Mouse (Mus musculus): ENCODE measurements around the gene Duxbl3.
"Not testable (repeated sequence)": the region's sequence is repeated elsewhere in the genome, so short reads cannot be mapped to it uniquely, and the experiment has no call there.

The Duxbl3 gene

DNA sequence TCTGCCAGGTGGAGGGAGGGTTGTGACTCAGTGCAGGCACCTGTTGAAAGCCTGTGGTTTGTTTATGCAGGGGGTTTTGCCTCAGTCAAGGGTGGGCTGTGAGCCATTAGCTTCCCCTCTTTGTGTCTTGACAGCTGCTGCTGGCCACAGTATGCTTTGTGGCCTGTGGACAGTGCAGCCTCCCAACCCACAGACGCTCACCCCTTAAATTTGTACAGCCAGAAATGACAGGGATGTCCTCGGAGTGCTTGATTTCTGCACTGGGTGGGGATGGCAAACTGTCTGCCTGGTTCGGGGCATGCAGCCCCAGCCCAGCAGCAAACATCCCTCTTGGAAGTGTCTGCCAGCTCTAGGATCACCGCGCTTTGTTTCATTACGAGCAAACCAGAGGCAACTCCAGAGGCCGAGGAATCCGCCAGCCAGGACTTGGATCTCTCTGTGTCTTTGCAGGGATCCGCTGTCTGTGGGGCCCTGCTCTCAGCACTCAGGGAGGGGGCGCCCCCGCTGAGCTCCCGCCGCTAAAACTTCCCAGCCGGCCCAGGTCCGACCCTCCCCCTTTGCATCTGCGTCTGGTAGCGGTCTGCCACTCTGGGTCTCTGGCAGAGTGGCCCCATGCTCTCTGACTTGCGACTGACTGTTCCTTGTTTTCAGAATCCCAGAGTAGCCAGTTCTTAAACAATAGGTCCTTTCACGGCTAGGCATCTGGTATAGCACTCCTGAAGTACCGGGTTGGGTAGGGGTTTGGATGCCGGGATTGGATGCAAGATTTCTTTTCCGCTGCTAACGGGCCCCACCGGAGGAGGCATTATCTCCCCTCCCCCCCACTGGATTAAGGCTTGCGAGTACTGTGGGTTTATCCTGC lies at the start of gene Duxbl3:
TSS of gene Duxbl3 (plus strand) at position 207 of the 862 bp plus-strand sequence.
- DNase-seq (ENCODE audit: low read depth, low spot score) = not testable (repeated sequence)

DNA sequence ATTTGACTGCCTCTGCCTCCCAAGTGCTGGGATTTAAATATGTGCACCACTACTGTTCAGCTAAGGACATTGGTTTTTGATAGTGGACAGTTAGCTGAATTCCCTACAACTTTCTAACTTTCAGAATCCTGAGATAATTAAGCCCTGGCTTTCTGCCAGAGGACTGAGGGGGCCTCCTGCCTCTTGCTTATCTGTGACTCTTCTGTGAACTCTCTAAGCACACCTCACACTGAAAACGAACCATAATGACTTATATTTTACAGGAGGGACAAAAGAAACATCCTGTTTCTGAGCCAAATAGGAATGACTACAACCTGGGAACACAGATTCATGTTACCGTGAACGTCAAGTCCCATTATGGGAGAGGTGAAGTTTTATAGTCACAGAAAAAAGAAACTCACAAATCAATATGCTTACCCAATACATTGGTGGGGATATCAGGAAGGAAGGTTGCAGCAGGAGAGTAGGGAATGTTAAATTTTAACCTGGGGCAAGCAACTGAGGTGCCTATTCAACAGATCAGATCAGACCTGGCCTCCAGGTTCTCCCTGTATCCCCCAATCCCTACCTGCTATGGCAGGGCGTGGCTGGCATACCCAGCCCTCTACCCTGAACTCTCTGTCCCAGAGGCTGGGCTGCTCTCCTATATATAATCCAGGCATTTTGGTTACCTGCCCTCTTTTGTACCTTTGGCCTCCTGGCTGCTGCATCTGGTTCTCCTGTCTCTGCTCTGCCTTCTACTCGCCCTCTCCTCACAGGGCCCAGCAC lies 41.3 kb upstream of the Duxbl3 start:
- DNase-seq (ENCODE audit: low read depth, low spot score) = not testable (repeated sequence)

DNA sequence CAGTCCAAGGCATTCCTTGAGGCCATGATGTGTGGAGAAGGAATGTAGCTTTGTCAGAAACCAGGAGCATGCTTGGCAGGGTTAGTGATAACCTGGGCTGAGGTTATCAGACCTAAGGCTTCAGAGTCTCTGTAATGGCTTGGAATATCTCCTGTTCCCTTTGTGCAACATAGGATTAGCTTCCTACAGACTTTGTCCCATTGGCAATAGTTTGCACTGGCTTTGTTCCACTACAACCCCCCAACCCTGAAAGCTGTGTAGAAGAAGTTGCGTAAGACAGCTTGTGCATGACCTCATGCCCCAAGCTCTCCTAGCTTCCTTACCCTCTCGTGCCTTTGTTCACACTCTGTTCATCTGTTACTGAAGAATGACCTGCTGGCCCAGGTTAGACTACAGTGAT lies 20.6 kb upstream of the Duxbl3 start:
- DNase-seq (ENCODE audit: low read depth, low spot score) = not testable (repeated sequence)

DNA sequence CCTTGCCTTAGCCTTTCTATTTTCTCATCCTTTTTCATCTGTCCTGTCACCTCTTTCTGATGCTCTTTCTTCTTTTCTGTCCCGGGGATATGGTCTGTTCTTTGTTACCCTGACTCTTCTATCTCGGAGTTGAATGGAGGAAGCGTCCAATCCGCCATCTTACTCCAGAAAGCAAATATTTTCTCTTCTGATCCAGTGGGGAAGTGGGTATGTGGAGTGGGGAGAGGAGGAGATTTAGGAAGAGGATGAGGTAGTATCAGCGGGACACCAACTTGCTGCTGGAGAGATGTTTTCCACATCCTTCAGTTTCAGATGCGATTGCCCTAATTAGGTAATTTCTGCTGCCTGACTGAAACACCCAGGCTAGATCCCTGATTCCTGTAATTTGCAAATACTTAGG lies 967 bp downstream of the Duxbl3 start:
- DNase-seq (ENCODE audit: low read depth, low spot score) = not testable (repeated sequence)

- not testable (repeated sequence) for DNase-seq (ENCODE audit: low read depth, low spot score)
These were observed 29.0 kb downstream of the Duxbl3 start for GRCm38 (mm10) chr14:26286737-26287136.

GRCm38 (mm10) chr14:26293859-26294258 lies 36.1 kb downstream of the Duxbl3 start:
- DNase-seq (ENCODE audit: low read depth, low spot score) = no peak

DNA sequence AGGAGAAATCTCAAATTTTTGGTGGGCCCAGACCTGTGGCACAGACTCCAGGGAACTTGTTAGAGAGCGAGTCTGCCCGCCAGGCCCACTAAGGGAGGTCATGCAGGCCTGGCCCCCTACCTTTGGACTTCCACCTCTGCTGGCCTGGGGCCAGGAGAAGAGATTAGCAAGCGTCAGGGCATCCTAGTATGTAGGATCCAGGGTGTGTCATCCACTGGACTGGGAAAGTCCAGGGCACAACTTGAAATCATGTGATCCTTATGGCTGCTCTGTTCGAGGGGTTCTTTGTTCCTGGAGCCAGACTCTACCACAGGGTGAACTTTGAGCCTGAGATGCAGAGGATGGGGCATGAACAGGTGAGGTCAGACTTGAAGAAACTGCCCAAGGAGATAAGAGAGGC lies 39.3 kb downstream of the Duxbl3 start:
- no peak for DNase-seq (ENCODE audit: low read depth, low spot score)

DNA sequence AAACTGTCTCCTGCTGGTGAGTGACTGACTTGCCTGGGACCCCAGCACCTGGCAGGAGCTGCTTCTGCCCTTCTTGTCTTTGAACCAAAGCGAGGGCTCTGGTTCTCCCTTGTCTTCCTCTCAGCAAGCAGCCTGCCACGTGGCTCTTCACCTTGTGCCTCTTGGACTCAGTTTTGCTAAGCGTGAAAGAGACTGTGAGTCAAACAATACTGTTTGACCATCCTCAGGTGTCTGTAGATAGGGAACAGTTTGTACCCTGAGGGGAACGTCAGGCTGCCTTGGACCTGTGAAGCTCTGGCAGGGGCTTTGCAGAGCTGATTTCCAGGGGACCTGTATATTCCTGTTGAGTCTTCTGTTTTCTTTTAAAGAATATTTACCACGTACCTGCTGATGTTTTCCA lies 39.7 kb downstream of the Duxbl3 start:
- DNase-seq (ENCODE audit: low read depth, low spot score) = no peak

DNA sequence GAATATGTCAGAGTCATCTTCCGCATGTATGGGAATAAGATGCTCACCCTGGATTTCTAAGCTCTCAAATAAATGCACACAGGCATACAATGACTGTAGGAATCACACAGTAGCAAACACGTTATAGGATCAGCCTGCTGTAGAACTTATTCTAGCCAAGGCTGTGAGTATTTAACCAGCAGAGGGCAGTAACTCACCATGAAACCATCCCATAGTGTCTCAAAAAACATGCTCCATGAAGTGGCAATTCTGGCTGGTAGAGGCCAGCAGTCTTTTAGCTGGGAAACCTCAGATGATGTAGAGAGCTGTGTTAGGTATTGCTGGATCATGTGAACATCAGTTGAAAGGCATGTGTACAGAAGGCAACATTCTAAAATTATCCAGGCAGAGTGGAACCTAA lies 45.3 kb downstream of the Duxbl3 start:
- DNase-seq (ENCODE audit: low read depth, low spot score) = peak; percentile 15

- DNase-seq (ENCODE audit: low read depth, low spot score) = peak; percentile 7
These were observed 48.3 kb downstream of the Duxbl3 start for GRCm38 (mm10) chr14:26306032-26306431.

GRCm38 (mm10) chr14:26308813-26309212 lies 51.1 kb downstream of the Duxbl3 start:
- DNase-seq (ENCODE audit: low read depth, low spot score) = no peak

- no peak for DNase-seq (ENCODE audit: low read depth, low spot score)
These were observed 51.7 kb downstream of the Duxbl3 start for GRCm38 (mm10) chr14:26309511-26309910.

DNA sequence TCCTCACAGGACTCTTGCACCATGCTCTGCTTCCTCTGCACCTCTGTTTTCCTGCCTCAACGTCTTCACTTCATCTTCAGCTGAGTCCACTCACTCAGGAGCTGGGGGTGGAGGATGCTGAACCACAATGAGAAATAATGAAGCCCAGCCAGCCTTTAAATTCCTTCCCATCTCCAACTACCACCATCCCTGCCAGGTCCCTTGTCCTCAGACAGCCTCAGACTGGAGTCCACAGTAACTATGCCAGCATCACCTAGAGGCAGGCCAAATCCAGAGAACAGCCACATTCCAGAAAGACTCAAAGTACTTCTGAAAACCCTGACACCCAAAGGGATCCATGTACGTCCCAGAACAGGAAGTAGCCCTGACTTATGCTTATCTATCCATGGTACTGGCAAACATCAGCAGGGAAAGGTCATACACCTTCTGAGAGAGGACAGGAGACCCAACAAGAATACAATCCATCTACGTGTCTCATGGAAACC lies 58.5 kb downstream of the Duxbl3 start:
- no peak for DNase-seq (ENCODE audit: low read depth, low spot score)

All from CD4-positive helper T cell, adult 2 months (primary cell).